8 mouse cellular contexts compared by ENCODE assay signal in the genomic region with DNA sequence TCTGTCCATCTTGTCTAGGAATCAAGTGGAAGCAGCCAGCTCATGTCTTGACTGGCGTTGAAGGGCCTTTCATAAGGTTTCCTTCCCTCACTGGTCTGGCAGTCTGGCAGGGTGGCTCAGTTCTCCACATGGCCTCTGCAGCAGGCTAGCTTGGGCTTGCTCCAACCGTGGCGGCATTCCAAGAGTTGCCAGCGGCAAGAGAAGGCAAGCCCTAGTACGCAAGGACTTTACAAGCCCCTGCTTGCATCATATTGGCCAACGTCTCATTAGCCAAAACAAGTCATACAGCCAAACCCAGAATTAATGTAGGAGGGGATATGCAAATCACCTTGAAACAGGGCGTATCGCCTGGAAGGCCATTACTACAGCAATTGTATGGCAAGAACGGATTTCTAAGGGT.
DNase-seq lines count a peak whose midpoint lies in the region; ATAC-seq lines count a peak whose summit lies in the region.

No protein-coding gene starts in this region.

- peak; percentile 52; the same call in 1 of the 2 replicates for ATAC-seq in forebrain, embryonic 13.5 days
- ATAC-seq in forebrain, embryonic 11.5 days (replicated peaks; ENCODE audit: low FRiP score), result no peak
- no peak for ATAC-seq in midbrain, embryonic 16.5 days

- intact Hi-C loops in left cerebral cortex, postnatal 4 days (cut with DNase I), result no loop called here

- H3K4me3 ChIP-seq in forebrain, embryonic 13.5 days, result no peak overlapping the region
- H3K4me3 ChIP-seq in forebrain, embryonic 11.5 days (ENCODE audit: low read depth, low read length), result no peak overlapping the region
- H3K4me3 ChIP-seq in midbrain, embryonic 16.5 days (ENCODE audit: low read depth, low read length), result no peak overlapping the region

- no peak overlapping the region for H3K27ac ChIP-seq in forebrain, embryonic 13.5 days
- H3K27ac ChIP-seq in forebrain, embryonic 11.5 days (ENCODE audit: low read depth, low read length), result no peak overlapping the region
- no peak overlapping the region for H3K27ac ChIP-seq in midbrain, embryonic 16.5 days (ENCODE audit: low read length)

- H3K27me3 ChIP-seq in forebrain, embryonic 13.5 days, result no peaks in the 10 kb centered on the region
- no peaks in the 10 kb centered on the region for H3K27me3 ChIP-seq in forebrain, embryonic 11.5 days (ENCODE audit: control insufficient read depth, insufficient read depth, low read length)
- H3K27me3 ChIP-seq in midbrain, embryonic 16.5 days (ENCODE audit: control insufficient read depth, insufficient read depth, low read depth, low read length), result no peaks in the 10 kb centered on the region

- no peaks in the 10 kb centered on the region for H3K9me3 ChIP-seq in forebrain, embryonic 13.5 days (replicated peaks)
- no peaks in the 10 kb centered on the region for H3K9me3 ChIP-seq in forebrain, embryonic 11.5 days (ENCODE audit: control insufficient read depth, low read length)
- no peaks in the 10 kb centered on the region for H3K9me3 ChIP-seq in midbrain, embryonic 16.5 days (replicated peaks; ENCODE audit: control insufficient read depth, low read length, poor library complexity, severe bottlenecking)

- peaks cover 25% of the 10 kb centered on the region for H3K4me1 ChIP-seq in forebrain, embryonic 13.5 days
- H3K4me1 ChIP-seq in forebrain, embryonic 11.5 days (replicated peaks; ENCODE audit: control insufficient read depth, insufficient read depth, low read length), result peaks cover 4% of the 10 kb centered on the region; the same call in 1 of the 2 replicates
- H3K4me1 ChIP-seq in midbrain, embryonic 16.5 days (ENCODE audit: control insufficient read depth, insufficient read depth, low read length), result peaks cover 7% of the 10 kb centered on the region

- no peak for DNase-seq in forebrain, embryonic 11.5 days (ENCODE audit: low spot score)
- peak; percentile 42 for DNase-seq in ovary, adult 18-20 months (ENCODE audit: low spot score)
- no peak for DNase-seq in ovary, postnatal 14 days (ENCODE audit: low spot score)
- peak; percentile 68 for DNase-seq in gastrocnemius, adult 18-20 months (ENCODE audit: low spot score)
- DNase-seq in left cerebral cortex, postnatal 4 days, result peak; percentile 96
- DNase-seq in embryo, embryonic 11 days, result no peak

- 53% methylated on average over 9 of the region's 9 CpGs for WGBS in forebrain, embryonic 13.5 days
- 92% methylated on average over 9 of the region's 9 CpGs for WGBS in forebrain, embryonic 11.5 days
- 86% methylated on average over 9 of the region's 9 CpGs for WGBS in midbrain, embryonic 16.5 days

- H3K4me2 ChIP-seq in forebrain, embryonic 13.5 days, result no peak overlapping the region
- H3K4me2 ChIP-seq in forebrain, embryonic 11.5 days (ENCODE audit: low read depth, low read length, severe bottlenecking), result no peak overlapping the region
- no peak overlapping the region for H3K4me2 ChIP-seq in midbrain, embryonic 16.5 days (ENCODE audit: low read length)

- H3K9ac ChIP-seq in forebrain, embryonic 13.5 days, result no peak overlapping the region
- no peak overlapping the region for H3K9ac ChIP-seq in forebrain, embryonic 11.5 days (ENCODE audit: low read length)
- no peak overlapping the region for H3K9ac ChIP-seq in midbrain, embryonic 16.5 days (ENCODE audit: low read depth, low read length)

- no peaks in the 10 kb centered on the region for H3K36me3 ChIP-seq in forebrain, embryonic 13.5 days (ENCODE audit: poor library complexity, severe bottlenecking)
- H3K36me3 ChIP-seq in forebrain, embryonic 11.5 days (ENCODE audit: control insufficient read depth, insufficient read depth, low read length), result no peaks in the 10 kb centered on the region
- no peaks in the 10 kb centered on the region for H3K36me3 ChIP-seq in midbrain, embryonic 16.5 days (ENCODE audit: control insufficient read depth, insufficient read depth, low read length)

Comparison
In these comparisons a context has a peak if more than half of its experiments do, and no peak if none do; other contexts are left out.
1. DNase-seq: peak in ovary, adult 18-20 months (single experiment), gastrocnemius, adult 18-20 months (single experiment) and left cerebral cortex, postnatal 4 days (single experiment); none in forebrain, embryonic 11.5 days (single experiment), ovary, postnatal 14 days (single experiment) and embryo, embryonic 11 days (single experiment).